Mouse (Mus musculus) G1E (cell line): ENCODE results near the gene Cfap69.

Experiments used
- CTCF ChIP-seq: IDR thresholded peaks from 2 replicates; pipeline ENCODE4 v1.5.1; 2012; ENCODE audit warnings: low read depth, low read length, inconsistent platforms, mixed read lengths
- GATA1 ChIP-seq: IDR thresholded peaks from 2 replicates; pipeline ENCODE4 v1.6.1; 2012; ENCODE audit warnings: borderline replicate concordance, low read length, inconsistent platforms, mixed read lengths
- TAL1 ChIP-seq: conservative IDR thresholded peaks from 2 replicates; pipeline ENCODE4 v1.6.1; 2012; ENCODE audit warnings: low read depth, low read length, inconsistent platforms, mixed read lengths

DNA sequence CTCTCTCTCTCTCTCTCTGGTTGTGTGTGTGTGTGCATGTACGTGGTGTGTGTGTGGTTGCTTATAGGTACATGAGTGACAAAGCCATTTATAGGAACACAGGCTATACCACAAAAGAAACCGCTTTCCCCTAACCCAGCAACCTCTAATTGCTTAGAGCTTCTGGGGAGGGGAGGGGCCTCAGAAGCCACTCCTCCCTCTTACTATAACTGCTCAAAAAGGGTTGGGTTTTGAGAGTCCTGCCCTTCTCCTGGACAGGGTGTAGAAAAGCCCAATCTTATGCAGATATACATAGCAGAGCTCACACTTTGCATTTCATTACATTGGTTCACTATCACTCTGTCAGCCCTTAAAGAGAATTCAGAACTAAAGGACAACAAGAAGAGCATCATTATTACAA lies 36.3 kb upstream of the Cfap69 start:
- TF ChIP-seq CTCF: no peak
- no peak for TF ChIP-seq GATA1
- TF ChIP-seq TAL1: no peak
